Mouse (Mus musculus) embryonic fibroblast, embryonic 13.5 days (primary cell): ENCODE data around the gene Rab25.

Experiments
- CTCF ChIP-seq: IDR thresholded peaks from 2 replicates; pipeline ENCODE4 v1.5.1; 2011; ENCODE audit warnings: mild to moderate bottlenecking, control low read depth, low read length, moderate library complexity, borderline replicate concordance; ENCODE audit not compliant: insufficient read depth
- POLR2A ChIP-seq: IDR thresholded peaks from 2 replicates; pipeline ENCODE4 v1.6.1; 2011; ENCODE audit warnings: low read depth, mild to moderate bottlenecking, control low read depth, low read length, moderate library complexity

DNA sequence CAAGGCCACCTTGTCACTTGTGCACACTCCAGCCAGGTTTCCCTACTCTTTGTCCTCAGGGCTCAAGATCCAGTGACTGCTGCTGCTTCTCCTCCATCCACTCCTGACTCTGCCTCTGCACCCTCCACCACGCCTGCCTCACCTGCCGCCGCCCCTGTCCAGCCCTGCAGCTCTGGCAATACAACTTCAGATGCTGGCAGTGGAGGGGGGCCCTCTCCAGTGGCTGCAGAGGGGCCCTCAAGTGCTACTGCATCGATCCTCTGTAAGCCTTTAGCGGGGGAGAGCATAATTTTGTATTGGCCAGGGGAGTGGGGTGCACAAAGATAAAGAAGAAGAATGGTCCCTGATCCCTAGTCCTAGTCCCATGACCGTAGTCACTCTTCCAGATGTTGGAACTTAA lies 7.6 kb upstream of the Rab25 start:
- no peak for TF ChIP-seq POLR2A
- no peak for TF ChIP-seq CTCF
